Mouse (Mus musculus): ENCODE measurements at regions not wholly inside any gene's neighbourhood (a gene's known extent, or its start where the extent isn't known, plus 50 kb on each side); places are given as distances from the start of the nearest gene placed in this dataset.

DNA sequence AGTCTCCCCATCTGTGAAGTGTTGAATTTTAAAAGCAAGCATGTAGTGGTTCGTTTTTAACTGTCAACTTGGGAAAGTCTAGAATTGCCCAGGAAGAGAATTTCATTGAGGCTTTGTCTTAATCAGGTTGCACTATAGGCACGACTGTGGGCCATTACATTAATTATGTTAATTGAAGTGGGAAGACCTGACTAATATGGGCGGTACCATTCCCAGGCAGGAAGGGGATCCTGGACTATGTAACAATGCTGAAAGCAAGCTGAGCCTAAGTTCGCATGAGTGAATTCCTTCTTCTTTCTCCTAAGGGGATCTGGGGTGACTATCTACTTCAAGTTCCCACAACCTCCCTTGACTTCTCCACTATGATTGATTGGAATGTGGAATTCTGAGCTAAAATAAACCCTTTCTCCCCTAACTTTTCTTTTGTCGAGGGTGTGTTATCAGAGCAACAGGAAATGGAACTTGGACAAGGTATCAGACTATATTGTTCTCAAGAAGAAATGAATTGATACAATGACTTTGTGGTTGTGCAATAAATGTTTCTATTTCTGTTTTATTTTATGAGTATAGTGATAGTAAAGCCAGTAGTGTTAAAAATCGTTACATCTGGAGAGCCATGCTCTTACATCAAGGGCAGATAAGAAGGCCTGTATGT lies 285.2 kb upstream of the Adgrl2 start:
- no peak for ATAC-seq (ENCODE audit: insufficient number of reproducible peaks, low FRiP score, low TSS enrichment, low read depth)
- Histone ChIP-seq H3K9me3 (no peaks in the 10 kb centered on the region), H3K4me3 (no peak overlapping the region), H3K27ac (no peak overlapping the region), H3K36me3 (no peaks in the 10 kb centered on the region), H3K4me2 (no peak overlapping the region), H3K27me3 (no peaks in the 10 kb centered on the region), H3K9ac (no peak overlapping the region), H3K4me1 (peaks cover 3% of the 10 kb centered on the region; the same call in 1 of the 2 replicates)
- WGBS: 56% methylated on average over 6 of the region's 6 CpGs

DNA sequence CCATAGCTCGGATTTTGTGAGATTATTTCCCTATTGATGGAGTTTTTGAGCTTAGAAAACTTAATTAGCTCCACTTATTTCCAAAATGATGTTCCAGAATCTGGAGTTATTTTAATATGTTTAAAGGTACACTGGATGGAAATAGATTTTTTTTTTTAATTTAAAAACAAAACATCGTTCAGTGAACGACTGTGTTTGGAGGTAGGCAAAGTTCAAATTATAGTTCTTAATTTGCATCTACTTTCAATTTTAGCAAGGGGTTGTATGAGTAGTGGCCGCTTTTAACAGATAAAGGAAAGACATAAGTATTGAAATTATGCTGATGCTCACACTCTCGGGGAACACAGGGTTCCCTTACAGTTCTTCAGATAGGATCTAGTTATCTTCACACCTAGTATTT lies 284.6 kb upstream of the Adgrl2 start:
- H3K4me2 ChIP-seq: peak overlapping the region; percentile 20; the same call in 1 of the 2 replicates
- no peaks in the 10 kb centered on the region for H3K9me3 ChIP-seq
- 0 out of 2 replicates have a peak overlapping the region, but pooled peaks have one; percentile 9 for H3K4me3 ChIP-seq
- H3K36me3 ChIP-seq: no peaks in the 10 kb centered on the region
- peaks cover 3% of the 10 kb centered on the region; the same call in 1 of the 2 replicates for H3K4me1 ChIP-seq
- 73% methylated on average over 5 of the region's 5 CpGs for WGBS
- no peak overlapping the region for H3K27ac ChIP-seq
- no peak for ATAC-seq (ENCODE audit: insufficient number of reproducible peaks, low FRiP score, low TSS enrichment, low read depth)
- no peak overlapping the region for H3K9ac ChIP-seq
- no peaks in the 10 kb centered on the region for H3K27me3 ChIP-seq

- no peaks in the 10 kb centered on the region for H3K9me3 ChIP-seq
- H3K4me3 ChIP-seq: 0 out of 2 replicates have a peak overlapping the region, but pooled peaks have one; percentile 9
- peak overlapping the region; percentile 20; the same call in 1 of the 2 replicates for H3K4me2 ChIP-seq
- H3K36me3 ChIP-seq: no peaks in the 10 kb centered on the region
- 38% methylated on average over 12 of the region's 12 CpGs for WGBS
- H3K9ac ChIP-seq: no peak overlapping the region
- no peaks in the 10 kb centered on the region for H3K27me3 ChIP-seq
- no peak for ATAC-seq (ENCODE audit: insufficient number of reproducible peaks, low FRiP score, low TSS enrichment, low read depth)
- peaks cover 3% of the 10 kb centered on the region; the same call in 1 of the 2 replicates for H3K4me1 ChIP-seq
- no peak overlapping the region for H3K27ac ChIP-seq
These were observed 283.8 kb upstream of the Adgrl2 start for GRCm38 (mm10) chr3:149273993-149274692.

- H3K36me3 ChIP-seq: no peaks in the 10 kb centered on the region
- H3K4me3 ChIP-seq: no peak overlapping the region
- peaks cover 3% of the 10 kb centered on the region; the same call in 1 of the 2 replicates for H3K4me1 ChIP-seq
- H3K9me3 ChIP-seq: no peaks in the 10 kb centered on the region
- H3K27me3 ChIP-seq: no peaks in the 10 kb centered on the region
- H3K4me2 ChIP-seq: no peak overlapping the region
- no peak for ATAC-seq (ENCODE audit: insufficient number of reproducible peaks, low FRiP score, low TSS enrichment, low read depth)
- H3K27ac ChIP-seq: no peak overlapping the region
- no peak overlapping the region for H3K9ac ChIP-seq
These were observed 280.1 kb upstream of the Adgrl2 start for GRCm38 (mm10) chr3:149270459-149270858.

GRCm38 (mm10) chr3:149262332-149262970 lies 272.1 kb upstream of the Adgrl2 start:
- WGBS: 68% methylated on average over 3 of the region's 3 CpGs
- Histone ChIP-seq H3K4me2 (no peak overlapping the region), H3K4me1 (0 out of 2 replicates have a peak, but pooled peaks cover under 1% of the 10 kb centered on the region), H3K4me3 (no peak overlapping the region), H3K9ac (no peak overlapping the region), H3K27ac (no peak overlapping the region), H3K36me3 (no peaks in the 10 kb centered on the region), H3K9me3 (no peaks in the 10 kb centered on the region), H3K27me3 (no peaks in the 10 kb centered on the region)
- no peak for ATAC-seq (ENCODE audit: insufficient number of reproducible peaks, low FRiP score, low TSS enrichment, low read depth)

- no peak for ATAC-seq (ENCODE audit: insufficient number of reproducible peaks, low FRiP score, low TSS enrichment, low read depth)
- 94% methylated on average over 6 of the region's 6 CpGs for WGBS
- no peaks in the 10 kb centered on the region for H3K9me3 ChIP-seq
These were observed 271.4 kb upstream of the Adgrl2 start for GRCm38 (mm10) chr3:149261764-149262163.

DNA sequence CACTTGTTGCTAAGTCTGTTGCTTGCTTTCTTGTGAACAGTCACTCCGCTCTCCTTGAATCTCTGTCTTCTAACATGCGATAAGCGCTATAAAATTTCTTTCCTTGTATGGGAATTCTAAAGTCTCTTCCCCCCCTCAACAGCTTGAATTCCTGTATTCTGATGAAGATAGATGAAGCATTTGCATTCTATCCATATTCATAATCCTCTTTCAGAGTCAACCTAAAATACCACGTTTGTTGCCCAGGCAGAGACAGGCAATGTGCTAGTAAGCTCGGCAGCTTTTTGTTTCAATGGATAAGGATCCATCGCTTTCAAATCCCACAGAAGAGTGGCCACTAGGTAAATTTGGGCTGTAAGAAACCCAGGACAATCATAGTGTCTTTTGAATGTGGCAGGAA lies 268.5 kb upstream of the Adgrl2 start:
- WGBS: 90% methylated on average over 6 of the region's 6 CpGs
- Histone ChIP-seq H3K4me1 (peaks cover 6% of the 10 kb centered on the region; the same call in 1 of the 2 replicates), H3K27me3 (no peaks in the 10 kb centered on the region), H3K27ac (no peak overlapping the region), H3K9me3 (no peaks in the 10 kb centered on the region), H3K36me3 (no peaks in the 10 kb centered on the region), H3K4me3 (no peak overlapping the region), H3K9ac (no peak overlapping the region), H3K4me2 (no peak overlapping the region)
- no peak for ATAC-seq (ENCODE audit: insufficient number of reproducible peaks, low FRiP score, low TSS enrichment, low read depth)

More at GRCm38 (mm10) chr3:149261764-149262163, 271.4 kb upstream of the Adgrl2 start:
- Histone ChIP-seq H3K9ac (no peak overlapping the region), H3K4me3 (no peak overlapping the region), H3K27ac (no peak overlapping the region), H3K4me1 (peaks cover 5% of the 10 kb centered on the region; the same call in 1 of the 2 replicates), H3K36me3 (no peaks in the 10 kb centered on the region), H3K27me3 (no peaks in the 10 kb centered on the region), H3K4me2 (no peak overlapping the region)

DNA sequence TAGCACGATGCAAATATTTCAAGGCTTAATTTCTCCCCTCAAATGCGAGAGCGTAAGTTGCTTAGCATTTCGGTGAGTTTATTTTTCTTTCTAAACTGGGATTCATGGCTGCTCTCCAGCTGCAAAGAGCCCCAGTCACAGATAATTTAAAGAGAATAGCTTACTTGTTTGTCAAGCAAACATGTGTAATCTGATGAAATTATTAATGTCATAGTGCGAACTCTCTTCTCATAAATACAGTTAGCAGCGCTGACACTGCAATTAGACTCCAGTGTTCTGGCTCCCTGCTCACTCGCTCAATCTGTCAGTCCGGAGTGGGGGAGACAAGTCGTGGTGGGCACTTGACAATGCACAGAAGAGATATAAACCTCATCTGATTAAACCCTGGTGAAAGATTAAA lies 266.5 kb upstream of the Adgrl2 start:
- no peak for ATAC-seq (ENCODE audit: insufficient number of reproducible peaks, low FRiP score, low TSS enrichment, low read depth)
- H3K36me3 ChIP-seq: no peaks in the 10 kb centered on the region
- H3K27me3 ChIP-seq: no peaks in the 10 kb centered on the region
- H3K27ac ChIP-seq: no peak overlapping the region
- H3K4me2 ChIP-seq: 0 out of 2 replicates have a peak overlapping the region, but pooled peaks have one; percentile 10
- H3K9ac ChIP-seq: no peak overlapping the region
- H3K4me1 ChIP-seq: peaks cover 6% of the 10 kb centered on the region; the same call in 1 of the 2 replicates
- H3K4me3 ChIP-seq: no peak overlapping the region
- H3K9me3 ChIP-seq: no peaks in the 10 kb centered on the region
- 33% methylated on average over 9 of the region's 9 CpGs for WGBS

GRCm38 (mm10) chr3:149253080-149253479 lies 262.7 kb upstream of the Adgrl2 start:
- 50% methylated on average over 6 of the region's 6 CpGs for WGBS
- Histone ChIP-seq H3K4me2 (no peak overlapping the region), H3K27ac (no peak overlapping the region), H3K27me3 (no peaks in the 10 kb centered on the region), H3K4me1 (peaks cover 6% of the 10 kb centered on the region; the same call in 1 of the 2 replicates), H3K4me3 (no peak overlapping the region), H3K36me3 (no peaks in the 10 kb centered on the region), H3K9ac (no peak overlapping the region), H3K9me3 (no peaks in the 10 kb centered on the region)
- no peak for ATAC-seq (ENCODE audit: insufficient number of reproducible peaks, low FRiP score, low TSS enrichment, low read depth)

GRCm38 (mm10) chr3:149252144-149252543 lies 261.8 kb upstream of the Adgrl2 start:
- Histone ChIP-seq H3K4me3 (no peak overlapping the region), H3K27ac (no peak overlapping the region), H3K4me1 (peaks cover 5% of the 10 kb centered on the region), H3K9ac (no peak overlapping the region), H3K4me2 (no peak overlapping the region), H3K36me3 (no peaks in the 10 kb centered on the region), H3K9me3 (no peaks in the 10 kb centered on the region), H3K27me3 (no peaks in the 10 kb centered on the region)
- WGBS: 67% methylated on average over 6 of the region's 6 CpGs
- no peak for ATAC-seq (ENCODE audit: insufficient number of reproducible peaks, low FRiP score, low TSS enrichment, low read depth)

GRCm38 (mm10) chr3:149247626-149247987 lies 257.3 kb upstream of the Adgrl2 start:
- Histone ChIP-seq H3K4me2 (peak overlapping the region; percentile 7; the same call in 1 of the 2 replicates), H3K27ac (no peak overlapping the region)

More at GRCm38 (mm10) chr3:149247626-149247987, 257.3 kb upstream of the Adgrl2 start:
- Histone ChIP-seq H3K27me3 (no peaks in the 10 kb centered on the region), H3K4me1 (peaks cover 4% of the 10 kb centered on the region), H3K36me3 (no peaks in the 10 kb centered on the region), H3K9me3 (no peaks in the 10 kb centered on the region), H3K4me3 (no peak overlapping the region), H3K9ac (no peak overlapping the region)
- ATAC-seq (ENCODE audit: insufficient number of reproducible peaks, low FRiP score, low TSS enrichment, low read depth): no peak
- WGBS: 53% methylated on average over 6 of the region's 6 CpGs
